Mouse (Mus musculus) spleen, embryonic (tissue): Measurements from ENCODE around the gene Igf2.

Experiments used
- CTCF ChIA-PET: fragments of 350-600 bp; sonication (Branson Sonifier 250); formaldehyde crosslinking; loops from one replicate; lab custom pipeline; 2022; lab: Charles Lee

Gene Igf2

GRCm38 (mm10) chr7:142666659-142667058 is at the start of gene Igf2:
TSS of gene Igf2 (minus strand) at chr7:142666816.
- CTCF ChIA-PET, result no interaction called here

GRCm38 (mm10) chr7:142714783-142715498 is 48.3 kb upstream of the Igf2 start:
- CTCF ChIA-PET, result no interaction called here

- CTCF ChIA-PET, result no interaction called here
Measured at GRCm38 (mm10) chr7:142706873-142707272, 40.3 kb upstream of the Igf2 start.

- CTCF ChIA-PET, result no interaction called here
Measured at GRCm38 (mm10) chr7:142699334-142699860, 32.8 kb upstream of the Igf2 start.

- CTCF ChIA-PET, result no interaction called here
Measured at GRCm38 (mm10) chr7:142678611-142679010, 12.0 kb upstream of the Igf2 start.

GRCm38 (mm10) chr7:142675644-142676043 is 9.0 kb upstream of the Igf2 start:
- CTCF ChIA-PET, result no interaction called here

- CTCF ChIA-PET, result no interaction called here
Measured at GRCm38 (mm10) chr7:142675141-142675540, 8.5 kb upstream of the Igf2 start.

- CTCF ChIA-PET, result interaction anchor here (0.8 kb wide), 1 partner anchor 61 kb away, joined by 10 read pairs; no protein-coding TSS in a partner anchor
Measured at GRCm38 (mm10) chr7:142672120-142672519, 5.5 kb upstream of the Igf2 start.

GRCm38 (mm10) chr7:142671067-142671466 is 4.5 kb upstream of the Igf2 start:
- CTCF ChIA-PET, result no interaction called here

GRCm38 (mm10) chr7:142669751-142670625 is 3.4 kb upstream of the Igf2 start, which contains the start of gene Gm49394:
TSS of gene Gm49394 (minus strand) at chr7:142669942.
- CTCF ChIA-PET, result no interaction called here

GRCm38 (mm10) chr7:142668328-142668727 is 1.7 kb upstream of the Igf2 start:
- CTCF ChIA-PET, result interaction anchor here (0.6 kb wide), 1 partner anchor 18 kb away, joined by 3 read pairs; no protein-coding TSS in a partner anchor

GRCm38 (mm10) chr7:142667521-142667920 is 905 bp upstream of the Igf2 start:
- CTCF ChIA-PET, result no interaction called here

GRCm38 (mm10) chr7:142666109-142666508 is 507 bp downstream of the Igf2 start:
- CTCF ChIA-PET, result no interaction called here

- CTCF ChIA-PET, result no interaction called here
Measured at GRCm38 (mm10) chr7:142665364-142665763, 1.3 kb downstream of the Igf2 start.

GRCm38 (mm10) chr7:142664465-142665029 is 2.1 kb downstream of the Igf2 start:
- CTCF ChIA-PET, result no interaction called here

- CTCF ChIA-PET, result no interaction called here
Measured at GRCm38 (mm10) chr7:142663931-142664421, 2.6 kb downstream of the Igf2 start.

GRCm38 (mm10) chr7:142663151-142663550 is 3.5 kb downstream of the Igf2 start:
- CTCF ChIA-PET, result no interaction called here

GRCm38 (mm10) chr7:142661811-142662210 is 4.8 kb downstream of the Igf2 start:
- CTCF ChIA-PET, result no interaction called here

- CTCF ChIA-PET, result no interaction called here
Measured at GRCm38 (mm10) chr7:142661046-142661445, 5.6 kb downstream of the Igf2 start.

- CTCF ChIA-PET, result interaction anchor here (0.6 kb wide), 1 partner anchor 382 kb away, joined by 5 read pairs; no protein-coding TSS in a partner anchor
Measured at GRCm38 (mm10) chr7:142660651-142660945, 6.0 kb downstream of the Igf2 start.

- CTCF ChIA-PET, result interaction anchor here (0.6 kb wide), 1 partner anchor 381 kb away, joined by 5 read pairs; no protein-coding TSS in a partner anchor
Measured at GRCm38 (mm10) chr7:142659767-142660650, 6.6 kb downstream of the Igf2 start.
